Mouse (Mus musculus) heart, postnatal 25 days (tissue): ENCODE results near the gene Mrpl49. TPM values are rescaled to one million over a fixed set of nuclear protein-coding genes. Genes with fewer than 3 reads are reported as not detected.
"Not testable (repeated sequence)": the region's sequence is repeated elsewhere in the genome, so short reads cannot be mapped to it uniquely, and the experiment has no call there.

Experiments used
- DNase-seq: peaks from one replicate; pipeline ENCODE4 v3.0.0; 2022; ENCODE audit warnings: low spot score
- intact Hi-C: fragments of 180-260 bp; cut with DNase I; formaldehyde crosslinking; loops from one replicate; pipeline ENCODE4 v1.15.1; 2025
- total RNA-seq, 2 experiments: library from RNA; stranded (reverse); gene quantifications; 2 replicates each; pipeline ENCODE4 v1.2.3; 2021

The Mrpl49 gene
- total RNA-seq, 2 experiments from 2014 or later, result 39.0 to 39.2 TPM

GRCm38 (mm10) chr19:6044102-6044501, 13.5 kb downstream of the Mrpl49 start:
- intact Hi-C loops, result loop anchor here (2.0 to 5.0 kb wide), 2 partner anchors 25 to 122 kb away; partner anchors contain the start of gene Cdc42ep2

GRCm38 (mm10) chr19:6042293-6042692, 15.3 kb downstream of the Mrpl49 start:
- DNase-seq, result no peak
- intact Hi-C loops, result loop anchor here (5.0 kb wide), 1 partner anchor 120 kb away; the partner anchor contains the start of gene Cdc42ep2

More at GRCm38 (mm10) chr19:6044102-6044501, 13.5 kb downstream of the Mrpl49 start:
- DNase-seq, result not testable (repeated sequence)

GRCm38 (mm10) chr19:6040002-6040401, 17.6 kb downstream of the Mrpl49 start:
- no peak for DNase-seq
- intact Hi-C loops, result loop anchor here (5.0 kb wide), 1 partner anchor 118 kb away; the partner anchor contains the start of gene Cdc42ep2

- no peak for DNase-seq
- intact Hi-C loops, result no loop called here
Observed at GRCm38 (mm10) chr19:6038326-6038725, 19.3 kb downstream of the Mrpl49 start.

- intact Hi-C loops, result no loop called here
- DNase-seq, result no peak
Observed at GRCm38 (mm10) chr19:6037695-6038094, 19.9 kb downstream of the Mrpl49 start.

- no peak for DNase-seq
- intact Hi-C loops, result no loop called here
Observed at GRCm38 (mm10) chr19:6035966-6036585, 21.5 kb downstream of the Mrpl49 start.

- intact Hi-C loops, result no loop called here
- DNase-seq, result no peak
Observed at GRCm38 (mm10) chr19:6030520-6031280, 26.9 kb downstream of the Mrpl49 start.

GRCm38 (mm10) chr19:6029426-6029825, 28.2 kb downstream of the Mrpl49 start:
- DNase-seq, result no peak
- intact Hi-C loops, result no loop called here

GRCm38 (mm10) chr19:6028991-6029390, 28.6 kb downstream of the Mrpl49 start:
- DNase-seq, result no peak
- intact Hi-C loops, result no loop called here

- intact Hi-C loops, result no loop called here
- no peak for DNase-seq
Observed at GRCm38 (mm10) chr19:6023930-6024329, 33.7 kb downstream of the Mrpl49 start.

- DNase-seq, result no peak
- intact Hi-C loops, result no loop called here
Observed at GRCm38 (mm10) chr19:6023059-6023458, 34.5 kb downstream of the Mrpl49 start.

- intact Hi-C loops, result no loop called here
Observed at GRCm38 (mm10) chr19:6020276-6020675, 37.3 kb downstream of the Mrpl49 start.

GRCm38 (mm10) chr19:6018142-6019089, 39.2 kb downstream of the Mrpl49 start:
- DNase-seq, result peak; percentile 55
- intact Hi-C loops, result loop anchor here (2.0 to 5.0 kb wide), 2 partner anchors 26 to 96 kb away; partner anchors contain the start of gene Cdc42ep2

More at GRCm38 (mm10) chr19:6020276-6020675, 37.3 kb downstream of the Mrpl49 start:
- DNase-seq, result no peak

- intact Hi-C loops, result loop anchor here (1.0 to 5.0 kb wide), 2 partner anchors 51 to 94 kb away; partner anchors contain the start of gene Cdc42ep2
- DNase-seq, result no peak
Observed at GRCm38 (mm10) chr19:6016532-6016931, 41.1 kb downstream of the Mrpl49 start.

- peak; percentile 57 for DNase-seq
- intact Hi-C loops, result loop anchor here (1.0 to 5.0 kb wide), 2 partner anchors 50 to 93 kb away; partner anchors contain the start of gene Cdc42ep2
Observed at GRCm38 (mm10) chr19:6015511-6016315, 41.9 kb downstream of the Mrpl49 start, which contains the start of gene Capn1. Gene Capn1 (minus strand): TSS chr19:6015897.

GRCm38 (mm10) chr19:6014991-6015510, 42.5 kb downstream of the Mrpl49 start:
- peak; percentile 27 for DNase-seq
- intact Hi-C loops, result loop anchor here (5.0 kb wide), 1 partner anchor 93 kb away; the partner anchor contains the start of gene Cdc42ep2

- intact Hi-C loops, result no loop called here
- no peak for DNase-seq
Observed at GRCm38 (mm10) chr19:6013691-6014090, 43.9 kb downstream of the Mrpl49 start.

GRCm38 (mm10) chr19:6009137-6009536, 48.4 kb downstream of the Mrpl49 start:
- no peak for DNase-seq
- intact Hi-C loops, result no loop called here
